Mouse (Mus musculus): Measurements from ENCODE around the gene Gm27179. TPM values are rescaled to one million over a fixed set of nuclear protein-coding genes. Genes with fewer than 3 reads are reported as not detected.
"Not testable (repeated sequence)": the region's sequence is repeated elsewhere in the genome, so short reads cannot be mapped to it uniquely, and the experiment has no call there.

Gene Gm27179
- total and polyA plus RNA-seq, 2 experiments from 2014 or later: not detected

- H3K4me3 ChIP-seq (ENCODE audit: low read depth, low read length); H3K9me3 ChIP-seq (ENCODE audit: low read length); H3K9ac ChIP-seq (replicated peaks; ENCODE audit: low read length, poor library complexity, severe bottlenecking); ATAC-seq (ENCODE audit: low FRiP score); H3K4me1 ChIP-seq (ENCODE audit: insufficient read depth, low read length); H3K4me2 ChIP-seq (ENCODE audit: low read depth, low read length, poor library complexity, severe bottlenecking); DNase-seq (ENCODE audit: low spot score); H3K27ac ChIP-seq (ENCODE audit: low read depth, low read length); H3K27me3 ChIP-seq (ENCODE audit: insufficient read depth, low read length); H3K36me3 ChIP-seq (ENCODE audit: insufficient read depth, low read length): not testable (repeated sequence)
- WGBS: no CpG with 5 or more reads among the region's 7 CpGs
These were observed 24.2 kb upstream of the Gm27179 start for GRCm38 (mm10) chr14:69536539-69536938.

DNA sequence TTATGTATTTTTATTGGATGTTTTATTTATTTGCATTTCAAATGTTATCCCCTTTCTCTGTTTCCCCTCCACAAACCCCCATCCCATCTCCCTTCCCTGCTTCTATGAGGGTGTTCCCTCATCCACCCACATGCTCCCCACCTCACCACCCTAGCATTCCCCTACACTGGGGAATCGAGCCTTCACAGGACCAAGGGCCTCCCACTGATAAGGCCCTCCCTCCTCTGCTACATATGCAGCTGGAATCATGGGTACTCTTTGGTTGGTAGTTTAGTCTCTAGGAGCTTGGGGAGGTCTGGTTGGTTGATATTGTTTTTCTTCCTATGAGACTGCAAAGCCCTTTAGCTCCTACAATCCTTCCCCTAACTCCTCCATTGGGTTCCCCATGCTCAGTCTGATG is 13.9 kb upstream of the Gm27179 start:
- ATAC-seq (ENCODE audit: low FRiP score); H3K4me1 ChIP-seq (ENCODE audit: insufficient read depth, low read length); DNase-seq (ENCODE audit: low spot score); H3K4me2 ChIP-seq (ENCODE audit: low read depth, low read length, poor library complexity, severe bottlenecking); H3K4me3 ChIP-seq (ENCODE audit: low read depth, low read length); H3K27me3 ChIP-seq (ENCODE audit: insufficient read depth, low read length); H3K9me3 ChIP-seq (ENCODE audit: low read length); H3K36me3 ChIP-seq (ENCODE audit: insufficient read depth, low read length); H3K9ac ChIP-seq (replicated peaks; ENCODE audit: low read length, poor library complexity, severe bottlenecking); H3K27ac ChIP-seq (ENCODE audit: low read depth, low read length): not testable (repeated sequence)
- WGBS: no CpG with 5 or more reads among the region's 1 CpGs

- H3K36me3 ChIP-seq (ENCODE audit: insufficient read depth, low read length); H3K4me1 ChIP-seq (ENCODE audit: insufficient read depth, low read length); H3K27ac ChIP-seq (ENCODE audit: low read depth, low read length); ATAC-seq (ENCODE audit: low FRiP score); H3K27me3 ChIP-seq (ENCODE audit: insufficient read depth, low read length); DNase-seq (ENCODE audit: low spot score); H3K4me3 ChIP-seq (ENCODE audit: low read depth, low read length); H3K9ac ChIP-seq (replicated peaks; ENCODE audit: low read length, poor library complexity, severe bottlenecking); H3K9me3 ChIP-seq (ENCODE audit: low read length); H3K4me2 ChIP-seq (ENCODE audit: low read depth, low read length, poor library complexity, severe bottlenecking): not testable (repeated sequence)
- no CpG with 5 or more reads among the region's 1 CpGs for WGBS
These were observed 10.7 kb upstream of the Gm27179 start for GRCm38 (mm10) chr14:69523001-69523400.

DNA sequence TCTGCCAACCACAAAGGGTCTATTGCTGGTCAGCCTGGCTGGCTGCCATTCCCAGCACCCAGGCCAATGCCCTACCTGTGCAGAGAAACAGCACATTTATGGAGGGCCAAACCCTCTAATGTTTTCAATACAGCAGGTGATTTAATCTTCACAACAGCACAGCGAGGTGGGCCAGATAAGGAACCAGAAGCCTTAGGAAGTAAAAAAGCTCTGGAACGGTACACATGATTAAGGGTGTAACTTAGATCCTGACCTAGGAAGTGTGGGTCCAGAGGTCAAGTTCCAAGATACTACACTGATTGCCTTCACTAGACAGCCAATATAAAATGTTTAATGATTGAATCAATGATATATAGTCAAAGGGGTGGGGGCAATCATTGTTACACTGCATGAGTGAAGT is 8.5 kb upstream of the Gm27179 start:
- not testable (repeated sequence) for H3K4me3 ChIP-seq (ENCODE audit: low read depth, low read length); H3K9me3 ChIP-seq (ENCODE audit: low read length); DNase-seq (ENCODE audit: low spot score); ATAC-seq (ENCODE audit: low FRiP score); H3K4me2 ChIP-seq (ENCODE audit: low read depth, low read length, poor library complexity, severe bottlenecking); H3K4me1 ChIP-seq (ENCODE audit: insufficient read depth, low read length); H3K27me3 ChIP-seq (ENCODE audit: insufficient read depth, low read length); H3K27ac ChIP-seq (ENCODE audit: low read depth, low read length); H3K9ac ChIP-seq (replicated peaks; ENCODE audit: low read length, poor library complexity, severe bottlenecking); H3K36me3 ChIP-seq (ENCODE audit: insufficient read depth, low read length)
- WGBS: no CpG with 5 or more reads among the region's 2 CpGs

- not testable (repeated sequence) for H3K36me3 ChIP-seq (ENCODE audit: insufficient read depth, low read length); H3K4me3 ChIP-seq (ENCODE audit: low read depth, low read length); H3K9me3 ChIP-seq (ENCODE audit: low read length); ATAC-seq (ENCODE audit: low FRiP score); H3K27me3 ChIP-seq (ENCODE audit: insufficient read depth, low read length); H3K4me2 ChIP-seq (ENCODE audit: low read depth, low read length, poor library complexity, severe bottlenecking); DNase-seq (ENCODE audit: low spot score); H3K27ac ChIP-seq (ENCODE audit: low read depth, low read length); H3K4me1 ChIP-seq (ENCODE audit: insufficient read depth, low read length); H3K9ac ChIP-seq (replicated peaks; ENCODE audit: low read length, poor library complexity, severe bottlenecking)
- WGBS: no CpG with 5 or more reads among the region's 1 CpGs
These were observed 5.3 kb downstream of the Gm27179 start for GRCm38 (mm10) chr14:69507000-69507399.

GRCm38 (mm10) chr14:69503174-69503573 is 9.2 kb downstream of the Gm27179 start, which contains the start of gene Gm16867:
Gene Gm16867 (minus strand): TSS chr14:69503362.
- H3K4me3 ChIP-seq (ENCODE audit: low read depth, low read length); H3K4me2 ChIP-seq (ENCODE audit: low read depth, low read length, poor library complexity, severe bottlenecking); H3K36me3 ChIP-seq (ENCODE audit: insufficient read depth, low read length); H3K27me3 ChIP-seq (ENCODE audit: insufficient read depth, low read length); H3K27ac ChIP-seq (ENCODE audit: low read depth, low read length); H3K9ac ChIP-seq (replicated peaks; ENCODE audit: low read length, poor library complexity, severe bottlenecking); H3K9me3 ChIP-seq (ENCODE audit: low read length); H3K4me1 ChIP-seq (ENCODE audit: insufficient read depth, low read length); DNase-seq (ENCODE audit: low spot score): not testable (repeated sequence)
- WGBS: no CpG with 5 or more reads among the region's 29 CpGs
- ATAC-seq (ENCODE audit: low FRiP score): peak; percentile 98

GRCm38 (mm10) chr14:69502440-69503150 is 9.8 kb downstream of the Gm27179 start:
- H3K27me3 ChIP-seq (ENCODE audit: insufficient read depth, low read length); H3K36me3 ChIP-seq (ENCODE audit: insufficient read depth, low read length); H3K9ac ChIP-seq (replicated peaks; ENCODE audit: low read length, poor library complexity, severe bottlenecking); H3K27ac ChIP-seq (ENCODE audit: low read depth, low read length); H3K4me2 ChIP-seq (ENCODE audit: low read depth, low read length, poor library complexity, severe bottlenecking); DNase-seq (ENCODE audit: low spot score); H3K4me3 ChIP-seq (ENCODE audit: low read depth, low read length); H3K4me1 ChIP-seq (ENCODE audit: insufficient read depth, low read length); H3K9me3 ChIP-seq (ENCODE audit: low read length): not testable (repeated sequence)
- peak; percentile 59 for ATAC-seq (ENCODE audit: low FRiP score)
- no CpG with 5 or more reads among the region's 73 CpGs for WGBS

- not testable (repeated sequence) for ATAC-seq (ENCODE audit: low FRiP score); H3K9me3 ChIP-seq (ENCODE audit: low read length); H3K4me1 ChIP-seq (ENCODE audit: insufficient read depth, low read length); H3K36me3 ChIP-seq (ENCODE audit: insufficient read depth, low read length); H3K27me3 ChIP-seq (ENCODE audit: insufficient read depth, low read length); H3K4me2 ChIP-seq (ENCODE audit: low read depth, low read length, poor library complexity, severe bottlenecking); H3K27ac ChIP-seq (ENCODE audit: low read depth, low read length); H3K9ac ChIP-seq (replicated peaks; ENCODE audit: low read length, poor library complexity, severe bottlenecking); H3K4me3 ChIP-seq (ENCODE audit: low read depth, low read length); DNase-seq (ENCODE audit: low spot score)
These were observed 16.1 kb downstream of the Gm27179 start for GRCm38 (mm10) chr14:69496259-69496658.

- H3K4me3 ChIP-seq (ENCODE audit: low read depth, low read length); DNase-seq (ENCODE audit: low spot score); H3K4me2 ChIP-seq (ENCODE audit: low read depth, low read length, poor library complexity, severe bottlenecking); H3K9me3 ChIP-seq (ENCODE audit: low read length); H3K27me3 ChIP-seq (ENCODE audit: insufficient read depth, low read length); H3K9ac ChIP-seq (replicated peaks; ENCODE audit: low read length, poor library complexity, severe bottlenecking); H3K4me1 ChIP-seq (ENCODE audit: insufficient read depth, low read length); H3K36me3 ChIP-seq (ENCODE audit: insufficient read depth, low read length); ATAC-seq (ENCODE audit: low FRiP score); H3K27ac ChIP-seq (ENCODE audit: low read depth, low read length): not testable (repeated sequence)
- no CpG with 5 or more reads among the region's 2 CpGs for WGBS
These were observed 17.4 kb downstream of the Gm27179 start for GRCm38 (mm10) chr14:69494946-69495345.
